Mouse (Mus musculus) liver, postnatal 0 days (tissue): ENCODE results near the gene Nr1d1. TPM values are rescaled to one million over a fixed set of nuclear protein-coding genes. Genes with fewer than 3 reads are reported as not detected.

ENCODE experiments used
- ATAC-seq: fragments of 200-750 bp; cut with Nextera tagmentation; 2 replicates; pipeline ENCODE4 v1.8.0; 2017; ENCODE audit warnings: mild to moderate bottlenecking, moderate library complexity
- DNase-seq: peaks from one replicate; pipeline ENCODE4 v3.0.0-alpha.2; 2016
- H3K27ac ChIP-seq: fragments of 300-500 bp; sonication (generic); 2 replicates; pipeline ENCODE4 v1.5.1; 2014; ENCODE audit warnings: antibody characterized with exemption, moderate library complexity, mild to moderate bottlenecking, low read depth
- H3K27me3 ChIP-seq: fragments of 300-500 bp; sonication (generic); 2 replicates; pipeline ENCODE4 v1.6.1; 2014; ENCODE audit warnings: low read length, control low read depth, mixed read lengths; ENCODE audit not compliant: insufficient read depth
- H3K36me3 ChIP-seq: fragments of 300-500 bp; sonication (generic); replicated peaks from 2 replicates; pipeline ENCODE4 v1.6.1; 2014; ENCODE audit warnings: mild to moderate bottlenecking, control low read depth, low read length, moderate library complexity, mixed read lengths; ENCODE audit not compliant: insufficient read depth
- H3K4me1 ChIP-seq: fragments of 300-500 bp; sonication (generic); 2 replicates; pipeline ENCODE4 v1.6.1; 2014; ENCODE audit warnings: antibody characterized with exemption, mild to moderate bottlenecking, control low read depth; ENCODE audit not compliant: insufficient read depth
- H3K4me2 ChIP-seq: fragments of 300-500 bp; sonication (generic); 2 replicates; pipeline ENCODE4 v1.6.1; 2014; ENCODE audit warnings: low read depth, mild to moderate bottlenecking, low read length, moderate library complexity, mixed read lengths
- H3K4me3 ChIP-seq: fragments of 300-500 bp; sonication (generic); 2 replicates; pipeline ENCODE4 v1.5.1; 2014; ENCODE audit warnings: low read depth, low read length
- H3K9ac ChIP-seq: fragments of 300-500 bp; sonication (generic); replicated peaks from 2 replicates; pipeline ENCODE4 v1.6.1; 2014; ENCODE audit warnings: mild to moderate bottlenecking, moderate library complexity
- H3K9me3 ChIP-seq: fragments of 300-500 bp; sonication (generic); 2 replicates; pipeline ENCODE4 v1.6.1; 2016; ENCODE audit warnings: mild to moderate bottlenecking, control low read depth, low read length, mixed read lengths
- CTCF ChIP-seq: sonication (generic); IDR thresholded peaks from 2 replicates; pipeline ENCODE4 v1.5.1; 2016; ENCODE audit warnings: antibody characterized with exemption, low read depth
- EP300 ChIP-seq: IDR thresholded peaks from 2 replicates; pipeline ENCODE4 v1.6.1; 2016; ENCODE audit warnings: antibody characterized with exemption, low read depth, mild to moderate bottlenecking
- WGBS: fragments of 180-500 bp; shearing (Covaris S2); extraction: QIAGEN DNeasy Blood & Tissue Kit; methylation state at CpG from one replicate; pipeline ENCODE4 v1.1.7; 2014; ENCODE audit not compliant: insufficient replicate concordance; 5-methylcytosine and 5-hydroxymethylcytosine counted together
- polyA plus RNA-seq: library from polyadenylated mRNA; unstranded; fragments of >200 nt; fragmentation: Nextera tagmentation; extraction: Ambion mirVana; gene quantifications from 2 replicates; pipeline ENCODE4 v1.2.1, GENCODE M21; 2015

Gene Nr1d1
- polyA plus RNA-seq, 1 experiment from 2014 or later: 4.2 TPM

DNA sequence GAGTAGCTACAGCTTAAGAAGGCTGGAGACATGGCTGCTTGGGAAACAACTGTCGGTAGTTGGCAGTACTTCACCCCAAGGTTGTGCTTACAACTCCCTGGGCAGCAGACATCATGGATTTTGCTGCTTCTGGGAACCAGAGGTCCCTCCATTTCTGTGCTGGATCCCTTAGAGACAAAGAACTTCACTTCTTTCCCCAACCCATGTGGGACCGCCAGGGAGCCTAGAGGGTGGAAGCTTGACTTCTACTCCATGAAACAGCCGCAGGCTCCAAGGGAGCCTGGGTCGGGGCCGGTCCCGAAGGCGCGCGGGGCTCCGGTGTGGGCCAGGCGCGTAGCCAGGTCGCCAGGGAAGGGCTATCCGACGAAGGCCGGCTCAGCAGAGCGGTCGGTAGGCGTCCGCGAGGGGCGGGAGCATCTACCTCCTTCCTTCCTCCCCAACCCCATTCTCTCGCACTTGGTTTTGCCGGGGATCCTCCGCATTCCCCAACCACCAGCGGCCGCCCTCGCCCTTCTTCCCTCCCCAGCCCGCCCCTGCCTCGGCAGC, 19.4 kb upstream of the Nr1d1 start:
- Histone ChIP-seq H3K27me3 (no peaks in the 10 kb centered on the region), H3K4me2 (peak overlapping the region; percentile 96), H3K27ac (peak overlapping the region; percentile 99), H3K36me3 (peaks cover 12% of the 10 kb centered on the region), H3K4me1 (peaks cover 28% of the 10 kb centered on the region), H3K9ac (peak overlapping the region; percentile 99), H3K4me3 (peak overlapping the region; percentile 99), H3K9me3 (no peaks in the 10 kb centered on the region)
- peak; percentile 66 for ATAC-seq
- no peak for DNase-seq
- WGBS: under 1% methylated on average over 21 of the region's 30 CpGs
- TF ChIP-seq CTCF (peak; percentile 38; the same call in 1 of the 2 replicates), EP300 (no peak)

DNA sequence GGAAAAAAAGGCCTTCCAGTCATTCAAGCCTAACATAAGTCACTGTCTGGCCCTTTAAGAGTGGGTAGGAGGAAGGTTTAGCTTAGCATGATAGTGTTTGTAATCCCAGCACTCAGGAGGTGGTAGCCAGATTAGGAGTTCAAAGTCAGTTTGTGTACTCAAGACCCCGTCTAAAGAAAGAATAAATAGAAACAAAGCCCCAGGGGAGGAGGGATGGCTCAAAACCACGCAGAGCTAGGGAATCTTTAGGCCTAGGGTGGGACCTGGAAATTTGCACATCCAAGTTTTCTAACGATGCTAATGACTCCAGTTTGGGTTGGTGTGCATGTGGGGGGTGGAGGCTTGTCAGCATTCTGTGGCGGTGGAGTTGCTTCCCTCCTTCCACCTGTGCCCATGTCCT, 16.9 kb upstream of the Nr1d1 start:
- Histone ChIP-seq H3K4me3 (no peak overlapping the region), H3K27me3 (no peaks in the 10 kb centered on the region), H3K9ac (no peak overlapping the region), H3K4me2 (no peak overlapping the region), H3K36me3 (no peaks in the 10 kb centered on the region), H3K27ac (no peak overlapping the region), H3K9me3 (no peaks in the 10 kb centered on the region), H3K4me1 (peaks cover 29% of the 10 kb centered on the region)
- TF ChIP-seq CTCF: no peak
- no peak for TF ChIP-seq EP300
- DNase-seq (no peak), ATAC-seq (no peak)
- 48% methylated on average over 4 of the region's 4 CpGs for WGBS

- no peak overlapping the region for H3K4me3 ChIP-seq
- no peak for TF ChIP-seq CTCF
- no peak for TF ChIP-seq EP300
- no peaks in the 10 kb centered on the region for H3K27me3 ChIP-seq
- WGBS: 77% methylated on average over 1 of the region's 1 CpGs
- peaks cover 29% of the 10 kb centered on the region for H3K4me1 ChIP-seq
- H3K27ac ChIP-seq: no peak overlapping the region
- ATAC-seq (no peak), DNase-seq (no peak)
- no peaks in the 10 kb centered on the region for H3K9me3 ChIP-seq
- H3K9ac ChIP-seq: no peak overlapping the region
- H3K36me3 ChIP-seq: no peaks in the 10 kb centered on the region
- H3K4me2 ChIP-seq: no peak overlapping the region
Measured at GRCm38 (mm10) chr11:98791448-98791847, 16.3 kb upstream of the Nr1d1 start.

- no peak for DNase-seq
- H3K9me3 ChIP-seq: no peaks in the 10 kb centered on the region
- H3K27ac ChIP-seq: no peak overlapping the region
- H3K27me3 ChIP-seq: no peaks in the 10 kb centered on the region
- no peak overlapping the region for H3K4me3 ChIP-seq
- 81% methylated on average over 5 of the region's 5 CpGs for WGBS
- no peak for ATAC-seq
- no peak for TF ChIP-seq CTCF
- no peaks in the 10 kb centered on the region for H3K36me3 ChIP-seq
- no peak overlapping the region for H3K4me2 ChIP-seq
- H3K4me1 ChIP-seq: peaks cover 35% of the 10 kb centered on the region
- H3K9ac ChIP-seq: no peak overlapping the region
Measured at GRCm38 (mm10) chr11:98790631-98791205, 15.6 kb upstream of the Nr1d1 start.

DNA sequence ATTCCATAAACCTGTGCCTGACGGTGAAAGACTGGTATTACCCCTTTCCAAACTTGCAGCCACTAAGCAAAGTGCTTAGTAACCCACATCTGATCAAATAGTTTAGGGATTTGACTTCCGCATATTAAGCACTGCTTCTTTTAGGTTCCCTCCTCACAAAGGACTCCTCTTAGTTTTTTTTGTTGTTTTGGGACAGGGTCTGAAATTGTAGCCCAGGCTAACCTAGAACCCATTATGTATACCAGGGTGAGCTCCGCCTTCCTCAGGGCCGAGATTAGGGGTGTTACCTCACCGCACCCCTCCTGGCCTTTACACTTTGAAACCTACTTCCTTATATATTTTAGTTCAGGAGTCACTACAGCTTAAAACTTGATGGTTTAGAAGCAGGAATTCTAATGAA, 14.7 kb upstream of the Nr1d1 start:
- Histone ChIP-seq H3K4me1 (peaks cover 44% of the 10 kb centered on the region), H3K9me3 (no peaks in the 10 kb centered on the region), H3K27ac (0 out of 2 replicates have a peak overlapping the region, but pooled peaks have one; percentile 87), H3K4me2 (peak overlapping the region; percentile 93), H3K4me3 (peak overlapping the region; percentile 56), H3K36me3 (no peaks in the 10 kb centered on the region), H3K9ac (peak overlapping the region; percentile 59; the same call in 1 of the 2 replicates), H3K27me3 (no peaks in the 10 kb centered on the region)
- ATAC-seq: no peak
- WGBS: 23% methylated on average over 5 of the region's 5 CpGs
- TF ChIP-seq EP300: no peak
- TF ChIP-seq CTCF: no peak
- no peak for DNase-seq

DNA sequence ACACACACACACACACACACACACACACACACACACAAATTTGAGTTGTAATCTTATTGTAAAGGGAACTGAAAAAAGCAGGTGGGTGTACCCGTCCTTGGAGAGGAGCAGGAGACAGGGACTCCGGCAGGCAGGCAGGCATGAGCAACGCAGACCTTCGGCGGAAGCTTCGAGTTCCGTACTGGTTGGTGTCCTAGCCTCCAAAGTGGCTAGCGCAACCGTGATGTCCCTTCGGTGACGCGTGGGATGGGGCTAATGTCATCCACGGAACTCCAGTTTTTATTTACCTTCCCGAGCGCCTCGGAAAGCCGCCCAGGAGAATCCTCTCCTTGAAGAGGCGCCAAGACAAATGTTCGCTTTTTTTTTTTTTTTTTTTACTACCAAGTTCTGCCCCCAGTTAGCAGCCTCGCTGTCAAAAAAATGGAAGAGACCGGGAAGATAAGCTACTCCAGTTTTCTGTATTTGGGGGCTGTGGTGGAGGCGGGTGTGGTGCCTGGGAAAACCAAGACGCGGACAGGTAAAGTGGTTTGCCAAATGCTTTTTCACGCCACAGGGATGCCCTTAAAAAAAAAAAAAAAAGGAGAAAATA, 14.2 kb upstream of the Nr1d1 start:
- ATAC-seq: peak; percentile 24
- DNase-seq: no peak
- WGBS: 1% methylated on average over 25 of the region's 25 CpGs
- peak overlapping the region; percentile 56 for H3K4me3 ChIP-seq
- no peaks in the 10 kb centered on the region for H3K36me3 ChIP-seq
- no peak for TF ChIP-seq EP300
- TF ChIP-seq CTCF: no peak
- peak overlapping the region; percentile 59 for H3K9ac ChIP-seq
- H3K27me3 ChIP-seq: no peaks in the 10 kb centered on the region
- peak overlapping the region; percentile 87 for H3K27ac ChIP-seq
- H3K9me3 ChIP-seq: no peaks in the 10 kb centered on the region
- H3K4me1 ChIP-seq: peaks cover 45% of the 10 kb centered on the region
- peak overlapping the region; percentile 93 for H3K4me2 ChIP-seq
